Mouse (Mus musculus): ENCODE results near the gene Socs2.

GRCm38 (mm10) chr10:95355678-95356268, 61.2 kb downstream of the Socs2 start:
- no peak for TF ChIP-seq GATA1 (IDR thresholded peaks at IDR 0.05; ENCODE audit: borderline replicate concordance, low read length)
- TF ChIP-seq CTCF (IDR thresholded peaks at IDR 0.05; ENCODE audit: low read depth, low read length), result no peak

All from G1E (cell line).